ENCODE assay signal across 8 mouse cellular contexts in the genomic region with DNA sequence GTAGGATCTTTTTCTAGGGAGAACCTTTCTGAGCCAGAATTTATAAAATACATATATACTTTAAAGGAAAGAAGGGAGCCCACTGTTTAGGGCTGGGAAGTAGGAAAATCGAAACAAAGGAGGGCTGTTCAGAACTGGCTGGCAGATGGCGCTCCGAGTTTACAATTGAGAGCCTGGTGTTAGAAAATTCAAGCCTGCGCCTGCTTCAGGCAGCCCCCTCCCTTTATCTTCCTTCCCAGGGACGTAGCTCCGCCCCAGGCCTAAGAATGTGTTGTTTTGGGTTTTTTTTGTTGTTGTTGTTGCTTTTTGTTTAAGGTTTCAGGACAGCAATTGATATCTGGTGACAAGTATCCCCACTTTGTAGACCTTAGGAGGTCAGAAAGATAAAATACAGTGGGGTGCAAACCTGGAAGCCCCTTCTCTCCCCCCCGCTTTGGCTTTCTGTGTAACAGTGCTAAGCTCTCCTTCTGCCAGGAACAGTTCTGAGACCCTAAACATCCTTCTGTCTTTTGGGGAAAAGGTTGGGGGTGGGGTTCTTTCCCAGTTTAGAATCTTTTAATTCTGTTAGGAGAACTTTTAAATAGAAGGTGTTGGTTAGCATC. TPM values are rescaled to one million over a fixed set of nuclear protein-coding genes. Genes with fewer than 3 reads are reported as not detected.
DNase-seq lines count a peak whose midpoint lies in the region; ATAC-seq and TF ChIP-seq lines count a peak whose summit lies in the region.

No protein-coding gene starts in this region.

- H3K27me3 ChIP-seq in kidney, postnatal 0 days (ENCODE audit: insufficient read depth, low read length) = no peaks in the 10 kb centered on the region
- H3K27me3 ChIP-seq in lung, embryonic 14.5 days (ENCODE audit: insufficient read depth, low read length) = no peaks in the 10 kb centered on the region

- WGBS in kidney, postnatal 0 days = 16% methylated on average over 7 of the region's 7 CpGs
- 16% methylated on average over 7 of the region's 7 CpGs for WGBS in lung, embryonic 14.5 days
- 9% methylated on average over 7 of the region's 7 CpGs for WGBS in olfactory bulb, adult 2 months

- no peak overlapping the region for H3K4me3 ChIP-seq in bone marrow macrophage, adult 2 months (ENCODE audit: insufficient read depth, low read length)
- H3K4me3 ChIP-seq in kidney, postnatal 0 days (replicated peaks; ENCODE audit: low read depth, low read length) = no peak overlapping the region
- H3K4me3 ChIP-seq in lung, embryonic 14.5 days (ENCODE audit: low read depth, low read length) = no peak overlapping the region
- no peak overlapping the region for H3K4me3 ChIP-seq in olfactory bulb, adult 2 months (ENCODE audit: insufficient read depth, low read depth, low read length)

- DNase-seq in right cerebral cortex, adult 18-20 months = peak; percentile 46
- no peak for DNase-seq in right cerebral cortex, postnatal 36 days (ENCODE audit: low spot score in 2 of 2)
- peak; percentile 93 for DNase-seq in kidney, postnatal 0 days (ENCODE audit: low spot score)
- DNase-seq in lung, embryonic 14.5 days = peak; percentile 89

- ATAC-seq in granulocyte monocyte progenitor cell, adult 5-6 weeks (replicated peaks; ENCODE audit: poor library complexity, severe bottlenecking) = peak; percentile 45; the same call in 1 of the 2 replicates
- no peak for ATAC-seq in kidney, postnatal 0 days (replicated peaks; ENCODE audit: low FRiP score, low read depth)
- ATAC-seq in lung, embryonic 14.5 days (ENCODE audit: insufficient read depth) = peak; percentile 78
- ATAC-seq in monocyte, adult 5-6 weeks (replicated peaks; ENCODE audit: insufficient number of reproducible peaks, low FRiP score, low TSS enrichment, poor library complexity, severe bottlenecking) = no peak

- H3K4me2 ChIP-seq in kidney, postnatal 0 days (ENCODE audit: low read length) = no peak overlapping the region
- H3K4me2 ChIP-seq in lung, embryonic 14.5 days = no peak overlapping the region

- H3K9ac ChIP-seq in kidney, postnatal 0 days (ENCODE audit: low read depth, low read length) = no peak overlapping the region
- no peak overlapping the region for H3K9ac ChIP-seq in lung, embryonic 14.5 days

- H3K9me3 ChIP-seq in kidney, postnatal 0 days (replicated peaks; ENCODE audit: low read length) = no peaks in the 10 kb centered on the region
- H3K9me3 ChIP-seq in lung, embryonic 14.5 days (ENCODE audit: low read depth, low read length) = no peaks in the 10 kb centered on the region

- TF ChIP-seq POLR2A in bone marrow macrophage, adult 2 months (IDR thresholded peaks at IDR 0.05; ENCODE audit: borderline replicate concordance, low read depth, low read length) = no peak
- no peak for TF ChIP-seq POLR2A in olfactory bulb, adult 2 months (IDR thresholded peaks at IDR 0.05; ENCODE audit: insufficient read depth, low read depth, low read length)

- TF ChIP-seq CTCF in bone marrow macrophage, adult 2 months (IDR thresholded peaks at IDR 0.05; ENCODE audit: low read depth, low read length) = peak; percentile 84
- TF ChIP-seq CTCF in kidney, postnatal 0 days (IDR thresholded peaks at IDR 0.05; ENCODE audit: low read depth) = peak; percentile 85
- peak; percentile 71 for TF ChIP-seq CTCF in lung, embryonic 14.5 days (IDR thresholded peaks at IDR 0.05; ENCODE audit: low read depth)
- peak; percentile 76 for TF ChIP-seq CTCF in olfactory bulb, adult 2 months (IDR thresholded peaks at IDR 0.05; ENCODE audit: insufficient read depth, low read depth, low read length)

- no peak overlapping the region for H3K27ac ChIP-seq in bone marrow macrophage, adult 2 months (ENCODE audit: insufficient read depth, low read depth, low read length)
- H3K27ac ChIP-seq in kidney, postnatal 0 days = no peak overlapping the region
- H3K27ac ChIP-seq in lung, embryonic 14.5 days (ENCODE audit: low read depth) = no peak overlapping the region
- H3K27ac ChIP-seq in olfactory bulb, adult 2 months (ENCODE audit: insufficient read depth, low read depth, low read length) = no peak overlapping the region

- H3K36me3 ChIP-seq in kidney, postnatal 0 days (ENCODE audit: insufficient read depth, low read length) = no peaks in the 10 kb centered on the region
- H3K36me3 ChIP-seq in lung, embryonic 14.5 days (ENCODE audit: insufficient read depth) = no peaks in the 10 kb centered on the region

- no peaks in the 10 kb centered on the region for H3K4me1 ChIP-seq in bone marrow macrophage, adult 2 months (ENCODE audit: control insufficient read depth, insufficient read depth, low read length)
- no peaks in the 10 kb centered on the region for H3K4me1 ChIP-seq in kidney, postnatal 0 days (replicated peaks; ENCODE audit: insufficient read depth, low read length)
- H3K4me1 ChIP-seq in lung, embryonic 14.5 days (ENCODE audit: insufficient read depth) = no peaks in the 10 kb centered on the region
- H3K4me1 ChIP-seq in olfactory bulb, adult 2 months (ENCODE audit: control insufficient read depth, insufficient read depth, low read length) = no peaks in the 10 kb centered on the region

RNA-seq across cellular contexts. Expression of gene Gnas, which starts 26.9 kb away (rescaled TPM):
- polyA plus RNA-seq in bone marrow macrophage, adult 2 months (2012; ENCODE audit: insufficient read depth, insufficient read length, missing spikeins) = 780 and 818 TPM in 2 replicates
- 447 and 478 TPM in 2 replicates for total RNA-seq in granulocyte monocyte progenitor cell, adult 5-6 weeks (2014; fragmentation: Nextera tagmentation)
- 212 and 260 TPM in 2 replicates for total RNA-seq in granulocyte monocyte progenitor cell, adult 5-6 weeks (2017)
- 1,338 and 1,363 TPM in 2 replicates for polyA plus RNA-seq in kidney, postnatal 0 days (2015; fragmentation: Nextera tagmentation; extraction: Ambion mirVana)
- polyA plus RNA-seq in lung, embryonic 14.5 days (2014; fragmentation: Nextera tagmentation; extraction: Ambion mirVana) = 1,980 and 2,011 TPM in 2 replicates
- 195 and 698 TPM in 2 replicates for polyA plus RNA-seq in olfactory bulb, adult 2 months (2012; ENCODE audit: insufficient read depth, insufficient read length, low replicate concordance, missing spikeins)
- 224 to 349 TPM (median 269 TPM) in 3 replicates for total RNA-seq in monocyte, adult 5-6 weeks (2017)

RNA-seq across cellular contexts. Expression of gene Gm20721, which starts 35.5 kb away (rescaled TPM):
- polyA plus RNA-seq in bone marrow macrophage, adult 2 months (2012; ENCODE audit: insufficient read depth, insufficient read length, missing spikeins) = 3.6 and 4.1 TPM in 2 replicates
- total RNA-seq in granulocyte monocyte progenitor cell, adult 5-6 weeks (2014; fragmentation: Nextera tagmentation) = not detected in 2 replicates
- total RNA-seq in granulocyte monocyte progenitor cell, adult 5-6 weeks (2017) = 1.4 and 4.7 TPM in 2 replicates
- 8.6 and 11.1 TPM in 2 replicates for polyA plus RNA-seq in kidney, postnatal 0 days (2015; fragmentation: Nextera tagmentation; extraction: Ambion mirVana)
- 11.3 and 14.7 TPM in 2 replicates for polyA plus RNA-seq in lung, embryonic 14.5 days (2014; fragmentation: Nextera tagmentation; extraction: Ambion mirVana)
- polyA plus RNA-seq in olfactory bulb, adult 2 months (2012; ENCODE audit: insufficient read depth, insufficient read length, low replicate concordance, missing spikeins) = not detected in 2 replicates
- 8.0 to 16.0 TPM (median 12.4 TPM) in 3 replicates for total RNA-seq in monocyte, adult 5-6 weeks (2017)

Comparison
In these comparisons a context has a peak if more than half of its experiments do, and no peak if none do; other contexts are left out.
1. DNase-seq: peak in right cerebral cortex, adult 18-20 months (single experiment), kidney, postnatal 0 days (single experiment) and lung, embryonic 14.5 days (single experiment); none in right cerebral cortex, postnatal 36 days (0 of 2).
2. ATAC-seq: peak in granulocyte monocyte progenitor cell, adult 5-6 weeks (single experiment) and lung, embryonic 14.5 days (single experiment); none in kidney, postnatal 0 days (single experiment) and monocyte, adult 5-6 weeks (single experiment).
3. Peak in every context shown above with its lines, with median percentiles within 50 percentile points of each other: CTCF ChIP-seq.